Mouse (Mus musculus): ENCODE data around the gene Tfe3.
"Not testable (repeated sequence)": the region's sequence is repeated elsewhere in the genome, so short reads cannot be mapped to it uniquely, and the experiment has no call there.

Gene Tfe3

DNA sequence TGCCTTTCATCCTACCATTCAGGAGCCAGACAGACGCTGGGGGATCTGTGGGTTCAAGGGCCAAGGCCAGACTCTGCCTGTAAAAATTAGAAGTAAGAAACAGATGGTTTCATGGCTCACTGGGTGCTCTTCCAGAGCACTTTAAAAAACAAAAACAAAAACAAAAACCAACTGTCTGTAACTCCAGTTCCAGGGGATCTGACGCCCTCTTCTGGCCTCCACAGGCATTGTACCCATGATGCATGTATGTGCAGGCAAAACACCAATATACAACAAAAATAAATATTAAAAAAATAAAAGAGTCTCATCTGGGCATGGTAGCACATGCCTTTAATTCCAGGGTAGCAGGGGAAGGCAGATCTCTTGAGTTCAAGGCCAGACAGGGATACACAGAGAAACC lies 10.4 kb downstream of the Tfe3 start:
- Histone ChIP-seq H3K36me3 (ENCODE audit: control insufficient read depth, insufficient read depth, low read length, poor library complexity, severe bottlenecking) (0 out of 2 replicates have a peak, but pooled peaks cover 4% of the 10 kb centered on the region), H3K27me3 (ENCODE audit: control insufficient read depth, insufficient read depth, low read length, poor library complexity, severe bottlenecking) (no peaks in the 10 kb centered on the region)
- peak; percentile 24 for DNase-seq (ENCODE audit: low read depth, low spot score)

DNA sequence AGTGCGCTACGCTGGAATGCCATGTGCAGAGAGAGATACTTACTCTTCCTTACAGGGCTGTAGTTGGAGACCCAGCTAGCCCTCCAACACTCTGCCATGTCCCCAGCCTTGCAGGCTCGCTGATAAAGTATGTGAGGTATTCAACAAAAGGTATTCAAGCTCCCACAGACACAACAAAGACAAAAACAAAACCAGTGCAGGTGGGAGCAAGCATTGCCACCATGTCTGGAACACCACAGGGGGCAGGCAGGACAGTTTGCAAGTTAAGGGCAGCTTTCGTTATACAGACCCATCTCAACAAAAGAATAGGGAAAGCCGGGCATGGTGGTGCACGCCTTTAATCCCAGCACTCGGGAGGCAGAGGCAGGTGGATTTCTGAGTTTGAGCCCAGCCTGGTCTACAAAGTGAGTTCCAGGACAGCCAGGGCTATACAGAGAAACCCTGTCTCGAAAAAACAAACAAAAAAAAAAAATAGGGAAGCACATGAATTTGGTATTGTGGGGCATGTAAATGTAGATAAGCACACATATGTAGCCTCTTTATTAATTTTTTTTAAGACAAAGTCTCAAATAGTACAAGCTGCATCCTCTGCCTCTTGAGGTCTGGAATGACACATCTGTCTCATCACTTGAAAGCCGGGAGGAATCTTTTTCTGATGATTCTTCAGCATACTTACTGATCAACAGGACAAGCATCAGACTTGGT lies 13.3 kb downstream of the Tfe3 start:
- no peak for DNase-seq (ENCODE audit: low read depth, low spot score)
- Histone ChIP-seq H3K27me3 (ENCODE audit: control insufficient read depth, insufficient read depth, low read length, poor library complexity, severe bottlenecking) (no peaks in the 10 kb centered on the region), H3K36me3 (ENCODE audit: control insufficient read depth, insufficient read depth, low read length, poor library complexity, severe bottlenecking) (0 out of 2 replicates have a peak, but pooled peaks cover 4% of the 10 kb centered on the region)

DNA sequence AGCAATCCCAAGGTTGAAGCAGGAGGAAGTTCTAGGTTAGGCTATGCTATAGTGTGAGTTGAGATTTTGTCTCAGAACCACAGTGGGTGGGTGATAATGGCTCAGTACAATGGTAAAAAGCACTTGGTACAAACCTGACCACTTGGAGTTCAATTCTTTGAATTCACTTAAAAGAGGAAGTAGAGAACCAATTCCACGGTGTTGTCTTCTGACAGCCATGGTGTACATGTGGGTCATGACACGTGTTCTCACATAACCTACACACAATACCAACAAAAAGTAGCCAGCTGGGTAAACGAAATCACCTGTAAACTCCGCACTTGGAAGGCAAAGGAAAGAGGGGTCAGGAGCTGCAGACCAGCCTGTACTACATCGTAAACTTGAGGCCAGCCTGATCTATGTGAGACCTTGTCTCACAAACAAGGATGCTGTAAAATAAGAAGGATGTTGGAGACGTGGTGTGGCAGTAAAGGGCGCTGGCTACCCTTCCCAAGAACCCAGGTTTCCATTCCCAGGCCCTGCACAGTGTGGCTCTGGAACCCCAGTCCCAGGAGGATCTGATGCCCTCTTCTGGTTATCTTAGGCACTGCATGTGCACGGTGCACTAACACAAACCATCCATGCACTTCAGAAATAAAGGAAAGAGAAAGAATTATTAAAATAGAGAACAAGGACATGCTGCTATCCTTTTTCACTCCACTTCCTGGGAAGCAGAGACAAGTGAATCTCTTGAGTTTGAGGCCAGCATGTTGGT lies 14.1 kb downstream of the Tfe3 start:
- H3K36me3 ChIP-seq (ENCODE audit: control insufficient read depth, insufficient read depth, low read length, poor library complexity, severe bottlenecking): 0 out of 2 replicates have a peak, but pooled peaks cover 4% of the 10 kb centered on the region
- peak; percentile 55 for DNase-seq (ENCODE audit: low read depth, low spot score)

DNA sequence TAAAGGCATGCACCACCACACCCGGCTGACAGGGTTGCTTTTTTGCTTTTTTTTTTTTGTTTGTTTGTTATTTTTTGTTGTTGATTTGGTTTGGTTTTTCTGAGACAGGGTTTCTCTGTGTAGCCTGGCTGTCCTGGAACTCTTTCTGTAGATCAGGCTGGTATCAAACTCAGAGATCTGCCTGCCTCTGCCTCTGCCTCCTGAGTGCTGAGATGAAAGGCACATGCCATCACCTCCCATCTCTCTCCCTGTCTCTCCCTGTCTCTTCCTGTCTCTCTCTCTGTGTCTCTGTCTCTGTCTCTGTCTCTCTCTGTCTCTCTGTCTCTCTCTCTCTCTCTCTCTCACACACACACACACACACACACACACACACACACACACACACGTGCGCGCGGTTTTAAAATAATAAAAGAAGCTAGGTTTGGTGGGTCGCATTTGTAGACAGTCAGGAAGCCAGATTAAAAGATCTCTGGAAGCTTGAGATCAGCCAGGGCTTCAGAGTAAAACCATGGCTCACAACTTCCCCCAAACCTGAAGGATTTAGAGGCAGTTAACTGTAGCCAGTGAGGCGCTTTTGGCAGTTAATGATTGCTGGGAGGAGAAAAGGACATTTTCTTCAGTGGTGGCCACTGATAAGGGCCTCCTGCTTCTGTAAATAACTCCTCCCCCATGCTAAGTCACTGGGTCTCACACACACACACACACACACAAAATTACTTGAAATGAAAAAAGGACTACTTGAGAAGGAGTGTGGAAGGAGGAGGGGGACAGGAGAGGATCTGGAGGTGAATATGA lies 16.3 kb downstream of the Tfe3 start:
- no peak for DNase-seq (ENCODE audit: low read depth, low spot score)
- H3K36me3 ChIP-seq (ENCODE audit: control insufficient read depth, insufficient read depth, low read length, poor library complexity, severe bottlenecking): no peaks in the 10 kb centered on the region
- no peaks in the 10 kb centered on the region for H3K27me3 ChIP-seq (ENCODE audit: control insufficient read depth, insufficient read depth, low read length, poor library complexity, severe bottlenecking)

More for the DNA sequence above, 14.1 kb downstream of the Tfe3 start:
- no peaks in the 10 kb centered on the region for H3K27me3 ChIP-seq (ENCODE audit: control insufficient read depth, insufficient read depth, low read length, poor library complexity, severe bottlenecking)

DNA sequence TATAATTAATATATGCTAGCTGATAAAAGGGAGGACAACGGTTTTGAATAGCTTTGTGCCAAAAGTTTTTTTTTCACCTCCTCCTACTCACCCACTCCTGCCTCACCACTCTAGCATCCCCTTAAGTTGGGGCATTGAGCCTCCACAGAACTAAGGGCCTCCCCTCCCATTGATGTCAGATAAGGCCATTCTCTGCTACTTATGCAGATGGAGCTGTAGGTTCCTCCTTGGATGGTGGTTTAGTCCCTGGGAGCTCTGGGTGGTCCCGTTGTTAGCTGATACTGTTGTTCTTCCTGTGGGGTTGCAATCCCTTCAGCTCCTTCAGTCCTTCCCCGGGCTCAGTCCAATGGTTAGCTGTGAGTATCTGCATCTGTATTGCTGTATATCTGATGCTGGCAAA lies 16.9 kb downstream of the Tfe3 start:
- no peaks in the 10 kb centered on the region for H3K27me3 ChIP-seq (ENCODE audit: control insufficient read depth, insufficient read depth, low read length, poor library complexity, severe bottlenecking)
- DNase-seq (ENCODE audit: low read depth, low spot score): no peak
- no peaks in the 10 kb centered on the region for H3K36me3 ChIP-seq (ENCODE audit: control insufficient read depth, insufficient read depth, low read length, poor library complexity, severe bottlenecking)

DNA sequence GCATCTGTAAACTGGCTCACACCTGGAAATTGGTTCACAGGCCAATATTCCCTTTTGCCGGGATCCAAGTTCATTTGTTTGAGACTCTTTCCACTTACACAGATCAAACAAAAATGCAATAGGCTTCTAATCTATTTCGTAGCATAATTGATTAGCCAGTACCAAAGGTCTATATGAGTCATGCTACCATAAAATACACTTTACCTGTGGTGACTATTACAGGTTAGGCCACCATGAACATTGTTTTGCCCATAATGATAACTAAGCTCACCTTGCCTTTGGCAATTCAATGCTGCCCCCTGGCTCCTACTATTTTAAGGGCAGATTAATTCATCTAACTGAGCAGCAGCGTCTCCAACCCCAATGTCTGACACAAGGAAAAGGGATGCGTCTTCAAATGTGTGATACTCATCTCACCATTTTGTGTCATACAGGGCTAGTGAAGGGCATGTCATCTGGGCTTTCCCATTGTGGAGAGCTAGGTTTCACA lies 20.3 kb downstream of the Tfe3 start:
- no peaks in the 10 kb centered on the region for H3K36me3 ChIP-seq (ENCODE audit: control insufficient read depth, insufficient read depth, low read length, poor library complexity, severe bottlenecking)
- DNase-seq (ENCODE audit: low read depth, low spot score): no peak
- no peaks in the 10 kb centered on the region for H3K27me3 ChIP-seq (ENCODE audit: control insufficient read depth, insufficient read depth, low read length, poor library complexity, severe bottlenecking)

DNA sequence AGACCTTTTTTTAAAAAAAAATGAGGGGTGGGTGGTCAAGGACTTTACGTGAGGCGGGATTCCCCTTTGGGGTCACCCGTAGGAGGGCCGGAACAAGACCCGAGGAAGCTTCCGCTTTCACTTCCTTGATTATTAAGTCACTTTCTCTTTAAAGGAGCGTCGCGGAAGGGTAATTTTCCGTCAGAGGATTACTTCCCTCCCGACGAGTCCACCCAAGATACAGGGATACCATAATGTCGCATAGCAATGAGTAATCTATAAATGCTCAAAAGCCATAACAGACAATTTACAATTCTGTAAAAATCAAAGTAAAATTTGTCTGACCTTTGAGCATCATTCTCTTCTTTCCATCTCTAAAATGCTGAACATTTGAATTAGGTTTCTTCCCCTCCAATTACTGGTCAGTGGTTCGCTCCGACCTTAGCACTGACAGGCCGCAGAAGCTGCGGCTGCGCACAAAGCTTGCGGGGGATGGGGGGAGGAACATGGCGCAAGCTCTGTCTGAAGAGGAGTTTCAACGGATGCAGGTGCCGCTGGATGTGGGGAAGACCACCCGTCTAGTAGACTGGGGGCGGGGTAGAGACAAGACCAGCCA lies 27.3 kb downstream of the Tfe3 start, which contains the start of gene Gripap1:
TSS of gene Gripap1 (plus strand) at position 224 of the 595 bp plus-strand sequence.
- Histone ChIP-seq H3K36me3 (ENCODE audit: control insufficient read depth, insufficient read depth, low read length, poor library complexity, severe bottlenecking) (no peaks in the 10 kb centered on the region; the same call in 1 of the 2 replicates), H3K27me3 (ENCODE audit: control insufficient read depth, insufficient read depth, low read length, poor library complexity, severe bottlenecking) (no peaks in the 10 kb centered on the region)
- peak; percentile 93 for DNase-seq (ENCODE audit: low read depth, low spot score)

DNA sequence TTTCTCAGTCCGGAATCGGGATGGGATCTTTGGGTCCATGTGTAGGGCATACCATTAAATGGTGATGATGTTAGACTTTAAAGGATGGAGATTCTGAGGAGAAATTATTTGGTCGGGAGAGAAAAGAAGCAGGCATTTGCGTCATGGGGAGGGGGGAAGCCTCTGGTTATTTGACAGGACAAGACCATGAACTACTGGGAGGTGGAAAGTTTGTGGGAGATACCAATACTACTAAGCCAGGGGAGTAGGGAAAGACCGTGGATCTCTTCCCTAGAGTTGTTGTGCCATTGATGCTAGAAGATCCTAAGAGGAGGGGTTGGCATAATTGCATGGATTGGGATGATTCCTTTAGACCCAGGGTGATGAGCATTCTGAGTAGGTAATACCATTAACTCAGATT lies 27.9 kb downstream of the Tfe3 start:
- no peak for DNase-seq (ENCODE audit: low read depth, low spot score)
- H3K36me3 ChIP-seq (ENCODE audit: control insufficient read depth, insufficient read depth, low read length, poor library complexity, severe bottlenecking): no peaks in the 10 kb centered on the region; the same call in 1 of the 2 replicates
- no peaks in the 10 kb centered on the region for H3K27me3 ChIP-seq (ENCODE audit: control insufficient read depth, insufficient read depth, low read length, poor library complexity, severe bottlenecking)

DNA sequence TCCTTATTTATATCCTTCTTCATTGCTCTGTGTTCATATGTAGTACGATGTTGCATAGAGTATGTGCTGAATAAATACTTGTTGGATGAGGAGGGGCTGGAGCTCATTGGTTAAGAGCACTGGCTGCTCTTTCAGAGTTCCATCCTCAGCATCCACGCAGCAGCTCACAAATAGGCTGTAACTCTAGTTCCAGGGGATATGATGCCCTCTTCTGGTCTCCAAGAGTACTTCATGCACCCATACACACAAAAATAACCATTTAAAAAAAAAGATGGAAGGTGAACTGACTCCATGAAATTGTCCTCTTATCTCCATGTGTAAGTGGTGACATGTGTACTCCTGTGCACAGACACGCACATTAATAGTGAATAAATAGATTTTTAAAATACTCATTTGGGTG lies 31.0 kb downstream of the Tfe3 start:
- H3K27me3 ChIP-seq (ENCODE audit: control insufficient read depth, insufficient read depth, low read length, poor library complexity, severe bottlenecking): no peaks in the 10 kb centered on the region
- no peaks in the 10 kb centered on the region; the same call in 1 of the 2 replicates for H3K36me3 ChIP-seq (ENCODE audit: control insufficient read depth, insufficient read depth, low read length, poor library complexity, severe bottlenecking)
- DNase-seq (ENCODE audit: low read depth, low spot score): peak; percentile 62

DNA sequence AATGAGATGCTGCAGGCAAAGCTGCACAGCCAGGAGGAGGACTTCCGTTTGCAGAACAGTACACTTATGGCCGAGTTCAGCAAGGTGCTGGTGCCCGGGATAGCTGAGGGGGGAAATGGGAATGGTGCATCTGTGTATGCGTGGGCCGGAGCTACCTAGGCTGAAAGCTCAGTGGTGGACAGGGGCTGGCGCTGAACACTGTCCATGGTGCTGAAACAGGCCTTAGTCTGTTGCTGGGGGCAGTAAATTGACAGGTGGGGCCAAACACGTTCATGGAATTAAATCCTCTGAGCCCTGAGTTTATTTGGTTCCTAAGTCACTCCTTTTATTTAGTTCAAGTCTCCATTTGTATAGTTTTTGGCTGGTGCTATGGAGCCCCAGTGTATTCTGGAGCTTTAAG lies 32.7 kb downstream of the Tfe3 start:
- Histone ChIP-seq H3K36me3 (ENCODE audit: control insufficient read depth, insufficient read depth, low read length, poor library complexity, severe bottlenecking) (peaks cover 4% of the 10 kb centered on the region; the same call in 1 of the 2 replicates), H3K27me3 (ENCODE audit: control insufficient read depth, insufficient read depth, low read length, poor library complexity, severe bottlenecking) (no peaks in the 10 kb centered on the region)
- DNase-seq (ENCODE audit: low read depth, low spot score): peak; percentile 41

DNA sequence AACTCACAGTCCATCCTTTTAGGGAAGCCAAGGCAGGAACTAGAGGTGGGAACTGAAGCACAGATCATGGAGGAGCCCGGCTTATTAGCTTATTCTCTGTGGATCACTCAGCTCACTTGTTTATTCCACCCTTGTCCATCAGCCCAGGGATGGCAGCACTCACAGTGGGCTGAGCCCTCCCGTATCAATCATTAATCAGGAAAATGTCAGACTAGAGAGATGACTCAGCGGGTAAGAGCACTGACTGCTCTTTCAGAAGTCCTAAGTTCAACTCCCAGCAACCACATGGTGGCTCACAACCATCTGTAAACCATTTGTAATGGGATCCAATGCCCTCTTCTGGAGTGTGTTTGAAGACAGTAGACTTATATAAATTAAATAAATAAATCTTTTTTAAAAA lies 35.0 kb downstream of the Tfe3 start:
- no peak for DNase-seq (ENCODE audit: low read depth, low spot score)
- Histone ChIP-seq H3K27me3 (ENCODE audit: control insufficient read depth, insufficient read depth, low read length, poor library complexity, severe bottlenecking) (no peaks in the 10 kb centered on the region), H3K36me3 (ENCODE audit: control insufficient read depth, insufficient read depth, low read length, poor library complexity, severe bottlenecking) (peaks cover 4% of the 10 kb centered on the region; the same call in 1 of the 2 replicates)

DNA sequence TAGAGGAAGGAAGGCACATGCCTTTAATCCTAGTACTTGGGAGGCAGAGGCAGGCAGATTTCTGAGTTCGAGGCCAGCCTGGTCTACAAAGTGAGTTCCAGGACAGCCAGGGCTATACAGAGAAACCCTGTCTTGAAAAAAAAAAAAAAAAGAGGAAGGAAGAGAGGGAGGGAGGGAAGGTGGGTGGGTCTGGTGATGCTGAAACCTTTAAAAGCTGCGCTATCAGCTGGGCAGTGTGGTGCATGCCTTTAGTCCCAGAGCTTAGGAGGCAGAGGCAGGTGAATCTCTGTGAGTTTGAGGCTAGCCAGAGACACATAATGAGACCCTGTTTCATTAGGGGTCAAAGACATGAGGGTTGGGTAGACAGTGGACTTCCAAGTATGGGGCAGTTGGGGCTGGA lies 39.8 kb downstream of the Tfe3 start:
- not testable (repeated sequence) for H3K36me3 ChIP-seq (ENCODE audit: control insufficient read depth, insufficient read depth, low read length, poor library complexity, severe bottlenecking); H3K27me3 ChIP-seq (ENCODE audit: control insufficient read depth, insufficient read depth, low read length, poor library complexity, severe bottlenecking)
- DNase-seq (ENCODE audit: low read depth, low spot score): peak; percentile 41

DNA sequence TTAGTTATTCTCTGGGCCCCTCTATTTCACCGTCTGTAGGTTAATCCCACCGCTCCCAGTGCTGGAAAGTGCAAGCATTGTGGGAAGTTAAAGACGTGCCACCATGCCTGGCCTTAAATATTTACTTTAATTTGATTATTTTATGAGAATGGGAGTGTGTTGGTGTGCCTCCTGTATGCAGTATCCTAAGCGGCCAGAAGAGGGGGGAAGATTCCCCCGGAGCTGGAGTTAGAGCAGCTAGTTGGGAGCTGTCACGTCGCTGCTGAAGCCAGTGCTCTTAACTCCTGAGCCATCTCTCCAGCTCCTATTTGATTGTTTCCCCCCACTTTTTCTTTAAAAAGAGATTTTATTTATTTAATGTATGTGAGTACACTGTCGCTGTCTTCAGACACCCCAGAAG lies 52.7 kb downstream of the Tfe3 start:
- H3K36me3 ChIP-seq (ENCODE audit: control insufficient read depth, insufficient read depth, low read length, poor library complexity, severe bottlenecking); H3K27me3 ChIP-seq (ENCODE audit: control insufficient read depth, insufficient read depth, low read length, poor library complexity, severe bottlenecking): not testable (repeated sequence)
- DNase-seq (ENCODE audit: low read depth, low spot score): peak; percentile 41
